Mouse (Mus musculus) MEL (cell line): Measurements from ENCODE around the gene Pmpca. TPM values are rescaled to one million over a fixed set of nuclear protein-coding genes. Genes with fewer than 3 reads are reported as not detected.

Experiments used
- DNase-seq: peaks from one replicate; pipeline ENCODE4 v3.0.0; 2011; ENCODE audit warnings: low read depth, low spot score
- H3K27ac ChIP-seq: 2 replicates; pipeline ENCODE4 v1.5.1; 2012; ENCODE audit warnings: low read depth, mild to moderate bottlenecking, control low read depth, low read length, moderate library complexity; ENCODE audit not compliant: control insufficient read depth
- H3K27me3 ChIP-seq, 2 experiments: fragments of 150-350 bp in 1 of 2; sonication (generic) in 1 of 2; 2 replicates each; pipeline ENCODE4 v1.6.1; 2012; ENCODE audit warnings: low read length in 2 of 2, mild to moderate bottlenecking in 2 of 2, improper control_type of control experiment in 1 of 2, moderate library complexity in 1 of 2; ENCODE audit not compliant: insufficient read depth in 2 of 2, control insufficient read depth in 1 of 2
- H3K36me3 ChIP-seq, 2 experiments: 2 replicates each; pipeline ENCODE4 v1.6.1; 2012 to 2014; ENCODE audit warnings: low read length in 2 of 2, improper control_type of control experiment in 1 of 2, inconsistent platforms in 1 of 2, mild to moderate bottlenecking in 1 of 2; ENCODE audit not compliant: insufficient read depth in 2 of 2, control insufficient read depth in 1 of 2
- H3K4me1 ChIP-seq, 2 experiments: fragments of 150-350 bp in 1 of 2; sonication (generic) in 1 of 2; 2 replicates each; pipeline ENCODE4 v1.6.1; 2012; ENCODE audit warnings: low read length in 2 of 2, improper control_type of control experiment in 1 of 2, mild to moderate bottlenecking in 1 of 2; ENCODE audit not compliant: insufficient read depth in 2 of 2, control insufficient read depth in 1 of 2
- H3K4me3 ChIP-seq, 2 experiments: fragments of 150-350 bp in 1 of 2; sonication (generic) in 1 of 2; 2 replicates each; pipeline ENCODE4 v1.5.1; 2012; ENCODE audit warnings: low read depth in 2 of 2, low read length in 2 of 2, mild to moderate bottlenecking in 2 of 2, moderate library complexity in 2 of 2, control low read depth in 1 of 2, improper control_type of control experiment in 1 of 2; ENCODE audit not compliant: control insufficient read depth in 1 of 2, insufficient read depth in 1 of 2
- H3K79me2 ChIP-seq: 2 replicates; pipeline ENCODE4 v1.6.1; 2012; ENCODE audit warnings: mild to moderate bottlenecking, low read length, moderate library complexity; ENCODE audit not compliant: control insufficient read depth, poor library complexity, insufficient read depth
- H3K9ac ChIP-seq: 2 replicates; pipeline ENCODE4 v1.6.1; 2012; ENCODE audit warnings: low read depth, mild to moderate bottlenecking, control low read depth, low read length, moderate library complexity; ENCODE audit not compliant: control insufficient read depth, poor library complexity, severe bottlenecking
- H3K9me3 ChIP-seq: fragments of 150-350 bp; sonication (generic); replicated peaks from 2 replicates; pipeline ENCODE4 v1.6.1; 2012; ENCODE audit warnings: mild to moderate bottlenecking, low read length, improper control_type of control experiment, moderate library complexity; ENCODE audit not compliant: insufficient read depth
- CTCF ChIP-seq, 3 experiments: IDR thresholded peaks in 2 of 3; conservative IDR thresholded peaks in 1 of 3; 2 replicates each; pipeline ENCODE4 v1.5.1; 2011 to 2012; ENCODE audit warnings: low read length in 3 of 3, low read depth in 2 of 3, mild to moderate bottlenecking in 2 of 3, improper control_type of control experiment in 1 of 3, inconsistent platforms in 1 of 3, mixed read lengths in 1 of 3, moderate library complexity in 1 of 3; ENCODE audit not compliant: control insufficient read depth in 1 of 3, insufficient read depth in 1 of 3, poor library complexity in 1 of 3, severe bottlenecking in 1 of 3
- E2F4 ChIP-seq: IDR thresholded peaks from 2 replicates; pipeline ENCODE4 v1.6.1; 2011; ENCODE audit warnings: low read depth, low read length, improper control_type of control experiment, borderline replicate concordance
- ELF1 ChIP-seq: IDR thresholded peaks from 2 replicates; pipeline ENCODE4 v1.6.1; 2014; ENCODE audit warnings: low read depth, mild to moderate bottlenecking, inconsistent platforms, low read length, improper control_type of control experiment, moderate library complexity
- EP300 ChIP-seq, 2 experiments: IDR thresholded peaks; 2 replicates each; pipeline ENCODE4 v1.6.1; 2011; ENCODE audit warnings: improper control_type of control experiment in 2 of 2, low read length in 2 of 2, low read depth in 1 of 2, mild to moderate bottlenecking in 1 of 2
- ETS1 ChIP-seq: IDR thresholded peaks from 2 replicates; pipeline ENCODE4 v1.6.1; 2012; ENCODE audit warnings: low read depth, mild to moderate bottlenecking, inconsistent platforms, low read length, improper control_type of control experiment, moderate library complexity
- GATA1 ChIP-seq: IDR thresholded peaks from 2 replicates; pipeline ENCODE4 v1.6.1; 2011; ENCODE audit warnings: low read depth, low read length, improper control_type of control experiment
- KAT2A ChIP-seq: conservative IDR thresholded peaks from 2 replicates; pipeline ENCODE4 v1.6.1; 2012; ENCODE audit warnings: low read depth, low read length, improper control_type of control experiment, inconsistent platforms
- MAFK ChIP-seq: IDR thresholded peaks from 2 replicates; pipeline ENCODE4 v1.6.1; 2011; ENCODE audit warnings: low read depth, mild to moderate bottlenecking, low read length, improper control_type of control experiment, borderline replicate concordance
- MAX ChIP-seq: IDR thresholded peaks from 2 replicates; pipeline ENCODE4 v1.6.1; 2011; ENCODE audit warnings: low read length, improper control_type of control experiment
- MAZ ChIP-seq: IDR thresholded peaks from 2 replicates; pipeline ENCODE4 v1.6.1; 2012; ENCODE audit warnings: low read depth, mild to moderate bottlenecking, inconsistent platforms, low read length, improper control_type of control experiment
- MEF2A ChIP-seq: IDR thresholded peaks from 2 replicates; pipeline ENCODE4 v1.6.1; 2014; ENCODE audit warnings: low read depth, mild to moderate bottlenecking, inconsistent platforms, low read length, improper control_type of control experiment; ENCODE audit not compliant: poor library complexity, insufficient replicate concordance, severe bottlenecking; ENCODE audit errors: extremely low read depth
- MYB ChIP-seq: IDR thresholded peaks from 2 replicates; pipeline ENCODE4 v1.6.1; 2011; ENCODE audit warnings: mild to moderate bottlenecking, low read depth, low read length, improper control_type of control experiment
- MYC ChIP-seq: IDR thresholded peaks from 2 replicates; pipeline ENCODE4 v1.6.1; 2011; ENCODE audit warnings: low read depth, mild to moderate bottlenecking, low read length, improper control_type of control experiment, moderate library complexity
- NELFE ChIP-seq: IDR thresholded peaks from 2 replicates; pipeline ENCODE4 v1.6.1; 2011; ENCODE audit warnings: low read depth, low read length, improper control_type of control experiment
- NRF1 ChIP-seq: IDR thresholded peaks from 2 replicates; pipeline ENCODE4 v1.6.1; 2014; ENCODE audit warnings: low read depth, mild to moderate bottlenecking, inconsistent platforms, low read length, improper control_type of control experiment, moderate library complexity; ENCODE audit not compliant: poor library complexity, insufficient read depth, severe bottlenecking
- POLR2A ChIP-seq, 2 experiments: IDR thresholded peaks; 2 replicates each; pipeline ENCODE4 v1.6.1; 2011 to 2012; ENCODE audit warnings: low read length in 2 of 2, mild to moderate bottlenecking in 2 of 2, control low read depth in 1 of 2, improper control_type of control experiment in 1 of 2, low read depth in 1 of 2, moderate library complexity in 1 of 2; ENCODE audit not compliant: control insufficient read depth in 1 of 2, insufficient read depth in 1 of 2, poor library complexity in 1 of 2
- POLR2AphosphoS2 ChIP-seq: IDR thresholded peaks from 2 replicates; pipeline ENCODE4 v1.6.1; 2011; ENCODE audit warnings: low read length, improper control_type of control experiment
- POLR2AphosphoS5 ChIP-seq: IDR thresholded peaks from 2 replicates; pipeline ENCODE4 v1.6.1; 2012; ENCODE audit warnings: low read depth, borderline replicate concordance, mild to moderate bottlenecking, inconsistent platforms, low read length, moderate library complexity, mixed read lengths
- RCOR1 ChIP-seq: IDR thresholded peaks from 2 replicates; pipeline ENCODE4 v1.6.1; 2012; ENCODE audit warnings: low read depth, mild to moderate bottlenecking, inconsistent platforms, low read length, improper control_type of control experiment
- TAL1 ChIP-seq: IDR thresholded peaks from 2 replicates; pipeline ENCODE4 v1.6.1; 2012; ENCODE audit warnings: mild to moderate bottlenecking, inconsistent platforms, low read length, moderate library complexity, mixed read lengths
- TCF12 ChIP-seq: IDR thresholded peaks from 2 replicates; pipeline ENCODE4 v1.6.1; 2014; ENCODE audit warnings: low read depth, mild to moderate bottlenecking, inconsistent platforms, low read length, improper control_type of control experiment, moderate library complexity
- UBTF ChIP-seq: IDR thresholded peaks from 2 replicates; pipeline ENCODE4 v1.6.1; 2012; ENCODE audit warnings: low read depth, mild to moderate bottlenecking, inconsistent platforms, low read length, improper control_type of control experiment, moderate library complexity, borderline replicate concordance; ENCODE audit not compliant: insufficient read depth
- ZNF384 ChIP-seq: IDR thresholded peaks from 2 replicates; pipeline ENCODE4 v1.6.1; 2012; ENCODE audit warnings: low read depth, mild to moderate bottlenecking, inconsistent platforms, low read length, improper control_type of control experiment
- polyA plus RNA-seq, 2 experiments: library from polyadenylated mRNA; stranded (reverse) in 1 of 2; unstranded in 1 of 2; fragments of >175 nt in 1 of 2; fragments of >200 nt in 1 of 2; gene quantifications; 2 replicates each; pipeline versions ENCODE4 v1.2.1 to v1.2.4; 2012; ENCODE audit warnings: low replicate concordance in 2 of 2, low read depth in 1 of 2; ENCODE audit not compliant: insufficient read length in 2 of 2, insufficient read depth in 1 of 2, missing spikeins in 1 of 2
- total RNA-seq: library from RNA; depleted of rRNA; stranded (reverse); fragments of 300-350 nt; gene quantifications from 2 replicates; pipeline ENCODE4 v1.2.3, GENCODE M21; 2012

Gene Pmpca
- total and polyA plus RNA-seq, 3 experiments, result 46.4 to 166 (median 96.5) TPM

DNA sequence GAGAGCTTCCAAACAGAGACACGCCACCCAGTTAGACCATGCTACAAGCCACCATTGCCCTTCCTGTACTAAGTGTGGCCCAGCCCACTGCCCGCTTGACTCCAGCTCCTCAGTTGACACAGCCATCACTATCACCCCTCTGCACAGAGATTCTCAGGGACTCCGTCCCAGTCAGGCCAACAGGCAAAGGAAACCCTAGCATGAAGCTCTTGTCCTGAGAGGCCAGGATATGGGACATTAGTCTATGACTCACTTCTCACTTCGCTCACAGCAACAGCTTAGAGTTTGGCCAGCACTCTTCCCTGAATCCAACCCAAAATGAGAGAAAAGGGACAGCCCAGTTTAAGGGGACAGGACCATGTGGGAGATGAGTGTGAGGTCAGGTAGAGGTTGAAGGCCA lies 34.7 kb upstream of the Pmpca start:
- H3K9ac ChIP-seq, result no peak overlapping the region

GRCm38 (mm10) chr2:26356231-26356630 lies 32.9 kb upstream of the Pmpca start:
- H3K4me1 ChIP-seq, result peaks cover 0 to 8% of the 10 kb centered on the region in 2 experiments; a peak in 2 of 4 replicates
- H3K27ac ChIP-seq, result no peak overlapping the region
- peaks cover 9% of the 10 kb centered on the region for H3K79me2 ChIP-seq
- no peaks in the 10 kb centered on the region; a peak in 1 of 4 replicates for H3K27me3 ChIP-seq
- no peaks in the 10 kb centered on the region for H3K9me3 ChIP-seq
- no peak for DNase-seq
- H3K9ac ChIP-seq, result no peak overlapping the region
- peaks cover 0 to 2% of the 10 kb centered on the region in 2 experiments; a peak in 1 of 4 replicates for H3K36me3 ChIP-seq
- TF ChIP-seq MAX (no peak), MYC (no peak), POLR2A (IDR thresholded peaks at IDR 0.05; ENCODE audit: control insufficient read depth in 1 of 2, insufficient read depth in 1 of 2, low read depth in 1 of 2, low read length in 2 of 2, poor library complexity in 1 of 2) (no peak), CTCF (IDR thresholded peaks at IDR 0.05 in 2 of 3, conservative IDR thresholded peaks at IDR 0.05 in 1 of 3; ENCODE audit: control insufficient read depth in 1 of 3, insufficient read depth in 1 of 3, low read depth in 2 of 3, low read length in 3 of 3, poor library complexity in 1 of 3, severe bottlenecking in 1 of 3) (no peak), POLR2AphosphoS2 (no peak), NELFE (no peak), MYB (no peak), MAFK (no peak), E2F4 (no peak), ZNF384 (no peak), UBTF (no peak), ETS1 (no peak), EP300 (IDR thresholded peaks at IDR 0.05; ENCODE audit: low read depth in 1 of 2, low read length in 2 of 2) (no peak)
- no peak overlapping the region for H3K4me3 ChIP-seq

More for the DNA sequence above, 34.7 kb upstream of the Pmpca start:
- no peaks in the 10 kb centered on the region for H3K9me3 ChIP-seq
- no peaks in the 10 kb centered on the region; a peak in 1 of 4 replicates for H3K27me3 ChIP-seq
- no peak for DNase-seq
- no peak overlapping the region for H3K4me3 ChIP-seq
- H3K27ac ChIP-seq, result no peak overlapping the region
- H3K4me1 ChIP-seq, result peaks cover 0 to 15% of the 10 kb centered on the region in 2 experiments; a peak in 2 of 4 replicates
- H3K36me3 ChIP-seq, result peaks cover 0 to 5% of the 10 kb centered on the region in 2 experiments; a peak in 2 of 4 replicates
- no peak for TF ChIP-seq NELFE
- no peak for TF ChIP-seq TCF12
- no peak for TF ChIP-seq ZNF384
- no peak for TF ChIP-seq TAL1
- no peak for TF ChIP-seq UBTF
- peaks cover 14% of the 10 kb centered on the region for H3K79me2 ChIP-seq

DNA sequence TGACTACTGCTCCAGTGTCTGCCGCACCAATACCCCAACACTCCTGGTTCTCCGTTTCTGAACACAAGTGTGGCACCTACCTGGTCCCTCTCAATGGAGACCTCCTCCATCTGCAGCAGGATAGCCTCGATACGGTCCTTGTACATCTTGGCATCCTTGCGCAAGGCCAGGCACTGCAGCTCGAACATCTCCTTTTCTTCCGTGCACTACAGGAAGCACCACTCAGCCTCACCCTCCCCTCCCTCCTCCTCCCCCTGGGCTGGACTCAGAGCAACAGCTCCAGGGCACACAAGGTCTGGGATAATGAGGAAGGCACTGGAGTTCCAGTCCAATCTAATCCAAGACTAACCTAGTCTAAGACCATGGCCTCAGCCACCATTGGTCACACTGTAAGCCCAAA lies 32.5 kb upstream of the Pmpca start:
- Histone ChIP-seq H3K9ac (no peak overlapping the region), H3K79me2 (peaks cover 6% of the 10 kb centered on the region; the same call in 1 of the 2 replicates), H3K27me3 (no peaks in the 10 kb centered on the region; a peak in 1 of 4 replicates), H3K4me3 (no peak overlapping the region), H3K36me3 (peaks cover 0 to 2% of the 10 kb centered on the region in 2 experiments; a peak in 1 of 4 replicates), H3K9me3 (no peaks in the 10 kb centered on the region), H3K27ac (no peak overlapping the region), H3K4me1 (peaks cover 0 to 7% of the 10 kb centered on the region in 2 experiments; a peak in 2 of 4 replicates)
- TF ChIP-seq MEF2A, result no peak
- TF ChIP-seq POLR2A (IDR thresholded peaks at IDR 0.05; ENCODE audit: control insufficient read depth in 1 of 2, insufficient read depth in 1 of 2, low read depth in 1 of 2, low read length in 2 of 2, poor library complexity in 1 of 2), result no peak
- TF ChIP-seq POLR2AphosphoS5, result no peak
- no peak for TF ChIP-seq KAT2A
- TF ChIP-seq ELF1, result no peak
- TF ChIP-seq ETS1, result no peak
- no peak for TF ChIP-seq E2F4
- no peak for TF ChIP-seq MAFK
- TF ChIP-seq UBTF, result no peak
- no peak for TF ChIP-seq MYB
- TF ChIP-seq POLR2AphosphoS2, result no peak
- TF ChIP-seq MAZ, result no peak
- no peak for TF ChIP-seq RCOR1
- no peak for TF ChIP-seq NRF1
- TF ChIP-seq GATA1, result no peak
- DNase-seq, result no peak
